Mouse (Mus musculus) kidney, postnatal 14 days (tissue): Measurements from ENCODE around the gene Magix.

Experiments
- DNase-seq: peaks from one replicate; pipeline ENCODE4 v3.0.0; 2022; ENCODE audit warnings: mixed read lengths

Magix gene

GRCm38 (mm10) chrX:7673578-7674281, 7.3 kb downstream of the Magix start:
- DNase-seq = peak; percentile 15

- DNase-seq = no peak
These were observed 8.3 kb downstream of the Magix start for GRCm38 (mm10) chrX:7672739-7673138.

GRCm38 (mm10) chrX:7670921-7671623, 10.0 kb downstream of the Magix start, which contains the start of gene Plp2:
Gene Plp2, minus strand, starts transcription at chrX:7671390.
- no peak for DNase-seq

GRCm38 (mm10) chrX:7670390-7670881, 10.6 kb downstream of the Magix start:
- peak; percentile 71 for DNase-seq

- DNase-seq = no peak
These were observed 15.1 kb downstream of the Magix start for GRCm38 (mm10) chrX:7665739-7666502.

GRCm38 (mm10) chrX:7664791-7665190, 16.3 kb downstream of the Magix start:
- no peak for DNase-seq

- no peak for DNase-seq
These were observed 18.1 kb downstream of the Magix start for GRCm38 (mm10) chrX:7662936-7663335.

GRCm38 (mm10) chrX:7661086-7661485, 20.0 kb downstream of the Magix start:
- no peak for DNase-seq

- DNase-seq = peak; percentile 56
These were observed 22.1 kb downstream of the Magix start for GRCm38 (mm10) chrX:7658785-7659589.

GRCm38 (mm10) chrX:7658031-7658784, 22.8 kb downstream of the Magix start:
- DNase-seq = peak; percentile 82

GRCm38 (mm10) chrX:7657221-7657639, 23.8 kb downstream of the Magix start, which contains the start of gene Prickle3:
Gene Prickle3, plus strand, starts transcription at chrX:7657260.
- DNase-seq = peak; percentile 72

- peak; percentile 91 for DNase-seq
These were observed 32.3 kb downstream of the Magix start for GRCm38 (mm10) chrX:7648671-7649304.

- peak; percentile 79 for DNase-seq
These were observed 35.7 kb downstream of the Magix start for GRCm38 (mm10) chrX:7645349-7645748.

- DNase-seq = no peak
These were observed 40.3 kb downstream of the Magix start for GRCm38 (mm10) chrX:7640785-7641184.

- no peak for DNase-seq
These were observed 41.3 kb downstream of the Magix start for GRCm38 (mm10) chrX:7639536-7640325.

- peak; percentile 84 for DNase-seq
These were observed 42.5 kb downstream of the Magix start, which contains the start of gene Syp for GRCm38 (mm10) chrX:7638401-7639091. Gene Syp, plus strand, starts transcription at chrX:7638471.

GRCm38 (mm10) chrX:7635101-7635500, 46.0 kb downstream of the Magix start:
- DNase-seq = no peak

GRCm38 (mm10) chrX:7632560-7632959, 48.5 kb downstream of the Magix start:
- no peak for DNase-seq
